Mouse (Mus musculus): ENCODE results near the gene Hrh3.

Hrh3 gene

DNA sequence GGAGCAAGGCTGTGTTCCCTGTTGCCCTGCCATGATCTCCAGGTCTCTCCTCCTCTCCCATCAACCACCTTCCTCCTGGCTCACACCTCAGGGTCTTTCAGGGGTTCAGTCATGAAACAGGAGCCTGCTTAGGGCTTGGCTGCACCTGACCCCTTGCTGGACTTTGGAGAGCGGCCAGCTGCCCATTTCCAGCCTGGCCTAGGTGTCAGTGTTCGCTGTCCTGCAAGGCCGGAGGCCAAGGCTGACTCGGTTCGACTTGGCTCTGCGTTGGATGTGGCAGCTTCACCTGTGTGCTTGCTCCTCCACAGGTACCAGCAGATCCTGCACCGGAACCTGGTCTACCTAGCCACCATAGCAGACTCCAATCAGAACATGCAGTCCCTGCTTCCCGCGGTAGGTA lies 51.3 kb downstream of the Hrh3 start:
- no peak for DNase-seq

- DNase-seq: no peak
Observed at GRCm38 (mm10) chr2:180051986-180052733, 52.1 kb downstream of the Hrh3 start.

- peak; percentile 49 for DNase-seq
Observed at GRCm38 (mm10) chr2:180050986-180051385, 53.3 kb downstream of the Hrh3 start.
